Mouse (Mus musculus) erythroblast, embryonic 14.5 days (primary cell): Measurements from ENCODE around the gene Susd2.

Experiments
- GATA1 ChIP-seq: IDR thresholded peaks from 2 replicates; pipeline ENCODE4 v1.6.1; 2012; ENCODE audit warnings: low read length, inconsistent platforms, mixed read lengths
- TAL1 ChIP-seq: IDR thresholded peaks from 3 replicates; pipeline ENCODE4 v1.6.1; 2012; ENCODE audit warnings: low read length, inconsistent platforms, mixed read lengths

- TF ChIP-seq TAL1 (no peak), GATA1 (no peak)
Measured at GRCm38 (mm10) chr10:75591211-75591894, 52.5 kb downstream of the Susd2 start.
